Mouse (Mus musculus) stomach, embryonic 16.5 days (tissue): ENCODE data around the gene Rhbdf1. TPM values are rescaled to one million over a fixed set of nuclear protein-coding genes. Genes with fewer than 3 reads are reported as not detected.

Source experiments
- ATAC-seq: fragments of 200-750 bp; cut with Nextera tagmentation; 2 replicates; pipeline ENCODE4 v1.8.0; 2017; ENCODE audit warnings: moderate number of reproducible peaks, moderate TSS enrichment; ENCODE audit not compliant: insufficient read depth, low FRiP score
- H3K27ac ChIP-seq: fragments of 300-500 bp; sonication (generic); 2 replicates; pipeline ENCODE4 v1.5.1; 2014; ENCODE audit warnings: low read length
- H3K27me3 ChIP-seq: fragments of 300-500 bp; sonication (generic); 2 replicates; pipeline ENCODE4 v1.6.1; 2014; ENCODE audit warnings: low read length, control low read depth, mixed read lengths; ENCODE audit not compliant: control insufficient read depth, insufficient read depth
- H3K36me3 ChIP-seq: fragments of 300-500 bp; sonication (generic); 2 replicates; pipeline ENCODE4 v1.6.1; 2014; ENCODE audit warnings: low read length; ENCODE audit not compliant: control insufficient read depth, insufficient read depth
- H3K4me1 ChIP-seq: fragments of 300-500 bp; sonication (generic); 2 replicates; pipeline ENCODE4 v1.6.1; 2014; ENCODE audit warnings: low read length, control low read depth, mixed read lengths; ENCODE audit not compliant: control insufficient read depth, insufficient read depth
- H3K4me2 ChIP-seq: fragments of 300-500 bp; sonication (generic); 2 replicates; pipeline ENCODE4 v1.6.1; 2014; ENCODE audit warnings: low read depth, low read length, mixed read lengths
- H3K4me3 ChIP-seq: fragments of 300-500 bp; sonication (generic); replicated peaks from 2 replicates; pipeline ENCODE4 v1.5.1; 2014; ENCODE audit warnings: mild to moderate bottlenecking, low read length
- H3K9ac ChIP-seq: fragments of 300-500 bp; sonication (generic); 2 replicates; pipeline ENCODE4 v1.6.1; 2014; ENCODE audit warnings: low read length
- H3K9me3 ChIP-seq: fragments of 300-500 bp; sonication (generic); replicated peaks from 2 replicates; pipeline ENCODE4 v1.6.1; 2016; ENCODE audit warnings: low read length, control low read depth; ENCODE audit not compliant: control insufficient read depth
- WGBS: fragments of 180-500 bp; shearing (Covaris S2); extraction: QIAGEN DNeasy Blood & Tissue Kit; methylation state at CpG from one replicate; pipeline ENCODE4 v1.1.7; 2014; 5-methylcytosine and 5-hydroxymethylcytosine counted together
- polyA plus RNA-seq: library from polyadenylated mRNA; unstranded; fragments of >200 nt; fragmentation: Nextera tagmentation; extraction: Ambion mirVana; gene quantifications from 2 replicates; pipeline ENCODE4 v1.2.1, GENCODE M21; 2015

Rhbdf1 gene
- polyA plus RNA-seq, 1 experiment from 2014 or later, result 57.4 TPM

- H3K36me3 ChIP-seq, result 0 out of 2 replicates have a peak, but pooled peaks cover 15% of the 10 kb centered on the region
- H3K27ac ChIP-seq, result peak overlapping the region; percentile 79
- H3K4me3 ChIP-seq, result no peak overlapping the region
- H3K9me3 ChIP-seq, result no peaks in the 10 kb centered on the region
- H3K9ac ChIP-seq, result no peak overlapping the region
- H3K27me3 ChIP-seq, result no peaks in the 10 kb centered on the region
- peak; percentile 74 for ATAC-seq
- H3K4me1 ChIP-seq, result peaks cover 19% of the 10 kb centered on the region
- WGBS, result 28% methylated on average over 3 of the region's 3 CpGs
- H3K4me2 ChIP-seq, result no peak overlapping the region
Observed at GRCm38 (mm10) chr11:32235646-32236045, 13.5 kb upstream of the Rhbdf1 start.

DNA sequence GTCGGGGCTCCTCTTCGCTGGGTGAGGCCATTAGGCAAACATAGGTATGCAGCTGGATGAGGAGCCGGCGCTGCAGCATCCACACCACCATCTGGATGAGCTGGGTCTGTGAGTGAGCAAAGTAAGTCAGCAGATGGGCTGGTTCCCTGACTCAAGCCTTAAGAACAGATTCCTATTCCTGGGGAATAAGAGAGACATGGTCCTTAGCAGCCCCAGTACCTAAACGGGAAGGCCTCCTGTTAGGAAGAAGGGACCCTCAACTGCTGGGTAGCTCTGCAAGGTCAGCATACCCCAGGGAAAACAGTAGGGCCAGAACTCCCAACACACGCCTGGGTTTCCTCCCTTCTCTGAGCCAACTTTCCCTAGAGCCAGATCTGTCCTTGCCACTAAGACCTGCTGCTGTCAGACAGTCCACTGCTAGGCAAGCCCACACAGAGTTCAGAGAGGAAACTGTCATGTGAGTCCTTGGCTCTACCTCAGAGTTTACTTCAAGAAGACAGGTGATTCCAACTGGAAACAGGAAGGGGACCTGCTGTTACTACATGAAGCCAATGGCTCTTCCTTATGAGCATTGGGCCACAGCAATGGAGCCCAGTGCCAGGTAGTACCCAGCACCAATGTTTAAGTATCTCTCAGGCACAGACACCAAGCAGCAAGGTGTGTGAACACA is 12.9 kb upstream of the Rhbdf1 start:
- peak overlapping the region; percentile 33; the same call in 1 of the 2 replicates for H3K9ac ChIP-seq
- no peak overlapping the region for H3K4me3 ChIP-seq
- WGBS, result 84% methylated on average over 6 of the region's 6 CpGs
- no peak for ATAC-seq
- H3K4me2 ChIP-seq, result no peak overlapping the region
- no peaks in the 10 kb centered on the region for H3K9me3 ChIP-seq
- peak overlapping the region; percentile 79 for H3K27ac ChIP-seq
- H3K36me3 ChIP-seq, result 0 out of 2 replicates have a peak, but pooled peaks cover 10% of the 10 kb centered on the region
- no peaks in the 10 kb centered on the region for H3K27me3 ChIP-seq
- H3K4me1 ChIP-seq, result peaks cover 19% of the 10 kb centered on the region

GRCm38 (mm10) chr11:32233895-32234294 is 11.8 kb upstream of the Rhbdf1 start:
- WGBS, result 95% methylated on average over 3 of the region's 3 CpGs
- H3K36me3 ChIP-seq, result 0 out of 2 replicates have a peak, but pooled peaks cover 8% of the 10 kb centered on the region
- H3K9me3 ChIP-seq, result no peaks in the 10 kb centered on the region
- H3K4me3 ChIP-seq, result no peak overlapping the region
- no peaks in the 10 kb centered on the region for H3K27me3 ChIP-seq
- no peak overlapping the region for H3K9ac ChIP-seq
- H3K4me2 ChIP-seq, result no peak overlapping the region
- ATAC-seq, result no peak
- H3K27ac ChIP-seq, result no peak overlapping the region
- H3K4me1 ChIP-seq, result peaks cover 19% of the 10 kb centered on the region

- H3K4me2 ChIP-seq, result no peak overlapping the region
- WGBS, result 70% methylated on average over 10 of the region's 10 CpGs
- no peak overlapping the region for H3K4me3 ChIP-seq
- H3K36me3 ChIP-seq, result peaks cover 8% of the 10 kb centered on the region; the same call in 1 of the 2 replicates
- H3K4me1 ChIP-seq, result peaks cover 19% of the 10 kb centered on the region
- H3K27ac ChIP-seq, result no peak overlapping the region
- H3K9me3 ChIP-seq, result no peaks in the 10 kb centered on the region
- H3K9ac ChIP-seq, result no peak overlapping the region
- no peaks in the 10 kb centered on the region for H3K27me3 ChIP-seq
- ATAC-seq, result peak; percentile 23; the same call in 1 of the 2 replicates
Observed at GRCm38 (mm10) chr11:32232848-32233247, 10.7 kb upstream of the Rhbdf1 start.

GRCm38 (mm10) chr11:32231125-32231524 is 9.0 kb upstream of the Rhbdf1 start:
- H3K27ac ChIP-seq, result no peak overlapping the region
- H3K9me3 ChIP-seq, result no peaks in the 10 kb centered on the region
- peaks cover 8% of the 10 kb centered on the region; the same call in 1 of the 2 replicates for H3K36me3 ChIP-seq
- no peak overlapping the region for H3K4me2 ChIP-seq
- H3K9ac ChIP-seq, result no peak overlapping the region
- H3K4me1 ChIP-seq, result peaks cover 23% of the 10 kb centered on the region
- ATAC-seq, result no peak
- WGBS, result 84% methylated on average over 2 of the region's 2 CpGs
- no peaks in the 10 kb centered on the region for H3K27me3 ChIP-seq
- H3K4me3 ChIP-seq, result no peak overlapping the region

DNA sequence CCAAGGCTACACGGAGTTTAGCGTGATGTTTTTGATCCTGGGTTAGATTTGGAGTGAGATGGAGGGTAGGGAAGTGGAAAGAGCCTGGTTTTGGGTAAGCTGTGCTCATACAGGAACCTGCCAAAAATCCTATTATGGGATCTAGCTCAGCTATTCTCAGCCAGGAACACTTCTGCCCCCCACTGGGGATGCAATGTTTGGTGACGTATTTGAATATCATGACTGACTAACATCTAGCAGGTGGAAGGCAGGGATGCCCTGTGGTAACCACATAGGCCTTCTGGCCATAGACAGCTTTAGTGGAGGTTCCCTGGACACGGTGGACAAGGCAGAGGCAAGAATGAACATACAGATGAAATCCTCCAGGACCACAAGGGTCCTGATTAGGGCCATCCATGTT is 8.1 kb upstream of the Rhbdf1 start:
- no peak overlapping the region for H3K9ac ChIP-seq
- no peak for ATAC-seq
- no peaks in the 10 kb centered on the region for H3K9me3 ChIP-seq
- no peak overlapping the region for H3K27ac ChIP-seq
- H3K27me3 ChIP-seq, result no peaks in the 10 kb centered on the region
- H3K4me3 ChIP-seq, result no peak overlapping the region
- H3K36me3 ChIP-seq, result peaks cover 8% of the 10 kb centered on the region; the same call in 1 of the 2 replicates
- peaks cover 24% of the 10 kb centered on the region for H3K4me1 ChIP-seq
- no peak overlapping the region for H3K4me2 ChIP-seq
- WGBS, result 82% methylated on average over 4 of the region's 4 CpGs

DNA sequence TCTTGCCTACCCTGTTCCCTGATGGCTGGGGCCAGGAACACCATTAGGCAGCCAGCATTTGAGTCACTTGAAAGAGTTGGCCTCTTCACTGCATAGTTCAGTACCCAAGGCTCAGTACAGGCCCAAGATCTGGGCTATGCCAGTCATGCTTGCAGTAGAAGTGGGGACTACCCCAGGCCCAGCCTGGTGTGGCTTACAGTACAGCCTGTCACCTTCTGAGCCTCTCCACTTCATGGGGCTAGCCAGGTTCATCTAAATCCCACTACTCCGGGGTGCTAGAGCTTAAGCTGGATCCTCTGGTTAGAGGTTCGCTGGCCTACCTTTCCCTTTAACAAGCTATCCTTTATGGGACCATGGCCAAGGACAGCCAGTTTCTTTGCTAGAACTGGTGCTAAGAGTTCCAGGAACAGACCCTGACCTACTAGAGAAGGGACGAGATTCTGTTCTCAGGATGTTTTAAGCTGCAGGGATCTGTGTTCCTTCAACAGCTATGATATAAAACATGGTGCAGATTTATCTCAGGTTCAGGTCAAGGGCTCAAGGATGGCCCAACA is 6.3 kb upstream of the Rhbdf1 start:
- no peak overlapping the region for H3K4me3 ChIP-seq

GRCm38 (mm10) chr11:32227555-32227954 is 5.5 kb upstream of the Rhbdf1 start:
- no peaks in the 10 kb centered on the region for H3K9me3 ChIP-seq
- H3K4me2 ChIP-seq, result peak overlapping the region; percentile 90; the same call in 1 of the 2 replicates
- 86% methylated on average over 9 of the region's 9 CpGs for WGBS
- peaks cover 36% of the 10 kb centered on the region for H3K4me1 ChIP-seq
- no peak overlapping the region for H3K27ac ChIP-seq
- H3K9ac ChIP-seq, result peak overlapping the region; percentile 88; the same call in 1 of the 2 replicates
- peaks cover 8% of the 10 kb centered on the region; the same call in 1 of the 2 replicates for H3K36me3 ChIP-seq
- ATAC-seq, result no peak
- H3K4me3 ChIP-seq, result no peak overlapping the region
- H3K27me3 ChIP-seq, result no peaks in the 10 kb centered on the region

More for the DNA sequence above, 6.3 kb upstream of the Rhbdf1 start:
- no peaks in the 10 kb centered on the region for H3K9me3 ChIP-seq
- peaks cover 8% of the 10 kb centered on the region; the same call in 1 of the 2 replicates for H3K36me3 ChIP-seq
- H3K27me3 ChIP-seq, result no peaks in the 10 kb centered on the region
- whole genome bisulfite sequencing, result 83% methylated on average over 3 of the region's 3 CpGs
- H3K4me1 ChIP-seq, result peaks cover 29% of the 10 kb centered on the region
- no peak overlapping the region for H3K9ac ChIP-seq
- H3K4me2 ChIP-seq, result no peak overlapping the region
- no peak for ATAC-seq
- H3K27ac ChIP-seq, result no peak overlapping the region

- peaks cover 40% of the 10 kb centered on the region for H3K4me1 ChIP-seq
- whole genome bisulfite sequencing, result 33% methylated on average over 1 of the region's 1 CpGs
Observed at GRCm38 (mm10) chr11:32227041-32227440, 4.9 kb upstream of the Rhbdf1 start.

More at GRCm38 (mm10) chr11:32227041-32227440, 4.9 kb upstream of the Rhbdf1 start:
- Histone ChIP-seq H3K36me3 (peaks cover 8% of the 10 kb centered on the region; the same call in 1 of the 2 replicates), H3K9ac (peak overlapping the region; percentile 88), H3K4me2 (peak overlapping the region; percentile 90), H3K9me3 (no peaks in the 10 kb centered on the region), H3K4me3 (peak overlapping the region; percentile 79), H3K27me3 (no peaks in the 10 kb centered on the region), H3K27ac (peak overlapping the region; percentile 95)
- ATAC-seq, result no peak
